Mouse (Mus musculus) MN1 (cell line): ENCODE results near the gene 4930453N24Rik.

Source experiments
- DNase-seq: peaks from one replicate; pipeline ENCODE4 v3.0.0-alpha.2; 2016; ENCODE audit warnings: low spot score

Gene 4930453N24Rik

DNA sequence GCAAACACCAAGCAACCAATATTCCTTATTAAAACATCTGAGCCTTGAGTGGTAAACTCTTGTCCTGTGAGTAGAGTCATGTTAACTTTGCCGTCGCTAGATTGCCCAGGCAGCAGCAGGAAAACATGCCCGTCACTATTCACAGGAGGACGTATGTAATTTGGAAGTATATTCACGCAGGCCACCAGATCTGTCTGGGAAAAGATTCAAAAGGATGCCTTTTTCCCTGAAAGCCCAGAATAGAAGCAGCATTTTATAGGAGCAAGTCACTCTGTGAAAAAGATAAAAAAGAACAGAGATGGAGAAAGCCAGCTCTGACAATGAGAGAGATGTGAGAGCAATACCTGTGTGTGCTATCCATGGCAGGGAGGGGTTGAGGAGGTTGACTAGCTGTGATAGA lies 49.4 kb downstream of the 4930453N24Rik start:
- no peak for DNase-seq

DNA sequence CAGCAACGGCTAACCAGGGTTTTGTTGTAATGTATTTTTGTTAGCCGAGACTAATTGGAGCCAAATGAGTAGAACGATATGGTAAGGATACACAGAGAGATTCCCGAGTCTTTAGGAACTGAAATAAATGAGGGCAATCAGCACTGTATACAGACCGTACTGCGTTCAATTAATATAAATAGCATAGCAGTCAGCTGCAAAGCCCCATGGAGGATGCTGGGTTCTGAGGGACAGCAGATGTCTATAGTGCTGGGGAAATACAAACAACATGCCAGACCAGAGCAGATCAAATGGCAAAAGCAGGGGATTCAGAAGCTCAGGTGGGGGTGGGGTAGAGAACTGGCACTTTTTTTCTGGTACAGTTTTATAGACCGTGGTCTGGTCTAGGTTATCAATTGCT lies 51.9 kb downstream of the 4930453N24Rik start:
- no peak for DNase-seq

DNA sequence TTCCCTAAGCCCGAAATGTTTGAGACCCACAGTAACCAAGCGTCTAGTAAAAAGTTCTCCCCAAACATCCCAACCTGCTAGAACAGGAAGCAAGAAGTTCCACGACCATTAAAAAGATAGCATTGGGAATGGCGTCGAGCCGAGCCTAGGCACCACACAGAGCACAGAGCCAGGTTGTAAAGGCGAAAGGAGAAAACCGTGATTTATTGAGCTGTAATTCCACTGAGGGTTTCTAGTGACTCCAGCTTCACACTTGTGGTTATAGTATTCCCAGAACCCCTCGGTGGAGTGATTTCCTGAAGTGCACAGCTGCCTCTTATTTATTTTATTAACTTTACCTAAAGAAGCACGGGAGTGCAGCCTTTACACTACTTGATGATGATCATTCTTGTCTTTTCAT lies 53.1 kb downstream of the 4930453N24Rik start:
- no peak for DNase-seq

DNA sequence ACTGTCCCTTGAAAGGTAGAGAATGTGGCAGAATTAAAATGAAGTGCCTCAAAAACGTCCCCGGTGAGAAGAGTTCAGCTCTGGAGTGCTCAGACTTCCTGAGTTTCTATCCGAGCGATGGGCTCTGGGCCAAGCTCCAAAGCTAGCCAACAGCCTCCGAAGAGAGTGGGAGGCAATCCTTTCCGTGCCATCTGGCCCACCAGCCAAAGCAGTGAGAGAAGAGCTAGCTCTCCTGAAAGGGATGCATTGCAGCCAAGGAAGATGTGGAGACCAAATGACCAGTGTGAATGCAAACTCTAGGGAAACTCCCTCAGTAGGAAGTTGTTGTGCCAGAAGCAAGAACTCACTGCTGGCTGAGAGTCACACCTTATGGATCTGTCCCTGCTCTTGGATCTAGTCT lies 59.1 kb downstream of the 4930453N24Rik start:
- DNase-seq: no peak
